Mouse (Mus musculus): ENCODE measurements at regions not wholly inside any gene's neighbourhood (a gene's known extent, or its start where the extent isn't known, plus 50 kb on each side); places are given as distances from the start of the nearest gene placed in this dataset.

DNA sequence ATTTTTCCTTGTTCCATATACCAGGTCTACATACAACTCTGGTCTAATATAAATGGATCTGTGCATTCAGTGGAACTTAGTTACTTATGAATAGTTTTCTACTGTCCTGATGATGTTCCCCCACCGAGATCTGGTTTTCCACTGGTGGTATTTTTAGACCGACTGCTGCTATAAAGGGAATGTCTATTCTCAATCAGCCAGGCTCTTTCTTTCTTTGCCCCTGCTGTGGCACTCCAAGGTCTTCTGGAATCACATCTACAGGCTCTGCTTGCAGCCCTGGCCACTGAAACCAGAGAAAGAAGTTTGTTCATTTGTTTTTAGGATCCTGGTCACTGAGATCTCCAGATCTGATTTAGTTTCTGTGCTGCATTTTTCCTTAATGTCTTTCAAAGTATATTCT lies 810.4 kb downstream of the Abca13 start:
- no peak for TF ChIP-seq CTCF (conservative IDR thresholded peaks at IDR 0.05; ENCODE audit: low read length)
- no peak for TF ChIP-seq NANOG (IDR thresholded peaks at IDR 0.05; ENCODE audit: borderline replicate concordance, low read length)
- TF ChIP-seq POU5F1 (IDR thresholded peaks at IDR 0.05; ENCODE audit: borderline replicate concordance, low read length), result no peak
